Mouse (Mus musculus) heart, postnatal 4 days (tissue): Measurements from ENCODE around the gene Ccdc85c. TPM values are rescaled to one million over a fixed set of nuclear protein-coding genes. Genes with fewer than 3 reads are reported as not detected.
A peak's percentile ranks its signal among the peaks of the same experiment; 100 is the strongest.

Experiments used
- DNase-seq: peaks from one replicate; pipeline ENCODE4 v3.0.0; 2021
- total RNA-seq, 2 experiments: library from RNA; stranded (reverse); gene quantifications; 2 replicates each; pipeline ENCODE4 v1.2.3; 2021

Gene Ccdc85c
- total RNA-seq, 2 experiments from 2014 or later, result 35.2 to 37.2 TPM

GRCm38 (mm10) chr12:108172639-108173038 is 102.6 kb downstream of the Ccdc85c start:
- no peak for DNase-seq

GRCm38 (mm10) chr12:108171336-108171735 is 103.9 kb downstream of the Ccdc85c start:
- DNase-seq, result no peak

GRCm38 (mm10) chr12:108170467-108170866 is 104.8 kb downstream of the Ccdc85c start:
- DNase-seq, result no peak

GRCm38 (mm10) chr12:108168909-108169308 is 106.3 kb downstream of the Ccdc85c start:
- DNase-seq, result no peak

GRCm38 (mm10) chr12:108163706-108164105 is 111.5 kb downstream of the Ccdc85c start:
- DNase-seq, result no peak

- DNase-seq, result peak; percentile 18
These were observed 113.2 kb downstream of the Ccdc85c start for GRCm38 (mm10) chr12:108162036-108162435.

GRCm38 (mm10) chr12:108159863-108160262 is 115.4 kb downstream of the Ccdc85c start:
- DNase-seq, result no peak

Other genes with a start within 250 kb of the Ccdc85c start
- 10 to 100 TPM; 74.9 to 75.7 TPM for gene Setd3, start 96.1 kb downstream of the Ccdc85c start, total RNA-seq
- 10 to 100 TPM; 30.5 to 32.8 TPM for gene Ccnk, start 95.8 kb downstream of the Ccdc85c start, total RNA-seq
- 1 to 10 TPM; 2.5 to 2.8 TPM for gene Hhipl1, start 30.8 kb upstream of the Ccdc85c start, total RNA-seq
- 1 to 10 TPM; 2.5 to 3.3 TPM for gene Cyp46a1, start 59.0 kb upstream of the Ccdc85c start, total RNA-seq
- 10 to 100 TPM; 78.1 to 80.5 TPM for gene Eml1, start 95.5 kb upstream of the Ccdc85c start, total RNA-seq